Mouse (Mus musculus): ENCODE data around the gene Preb.

Gene Preb

GRCm38 (mm10) chr5:30909300-30909659, 50.9 kb downstream of the Preb start:
- ChIA-PET POLR2A (interaction anchor here in 3 of 4 experiments (0.5 to 30.7 kb wide), 15 partner anchors 1 to 145 kb away, joined by 3 to 838 read pairs (median 3); partner anchors contain the start of genes Agbl5 (in 3 of the 3), Cad (in 1 of the 3), Emilin1 (in 1 of the 3) and Khk (in 1 of the 3)), CTCF (no interaction called here)

- CTCF ChIA-PET = interaction anchor here in 1 of 4 experiments (1.2 to 4.3 kb wide), 3 partner anchors 7 to 20 kb away, joined by 6 to 15 read pairs (median 8); partner anchors contain the start of gene Agbl5
- POLR2A ChIA-PET = interaction anchor here in 3 of 4 experiments (0.5 to 30.7 kb wide), 29 partner anchors 2 to 586 kb away, joined by 3 to 838 read pairs (median 5); partner anchors contain the start of genes Agbl5 (in 3 of the 3), Preb (in 2 of the 3), Atraid (in 1 of the 3) and Cad (in 1 of the 3)
These were observed 51.5 kb downstream of the Preb start for GRCm38 (mm10) chr5:30908426-30909299.

GRCm38 (mm10) chr5:30907413-30908059, 52.6 kb downstream of the Preb start, which contains the start of gene Ost4:
Gene Ost4 (minus strand): TSS chr5:30907788.
- CTCF ChIA-PET = interaction anchor here (0.6 to 4.3 kb wide), 18 partner anchors 8 to 311 kb away, joined by 3 to 15 read pairs (median 3); partner anchors contain the start of genes Agbl5 (in 1 of the 4), Atraid (in 1 of the 4) and Slc5a6 (in 1 of the 4)

GRCm38 (mm10) chr5:30901860-30902259, 58.3 kb downstream of the Preb start:
- ChIA-PET POLR2A (interaction anchor here (0.9 to 30.7 kb wide), 16 partner anchors 4 to 58 kb away, joined by 3 to 838 read pairs (median 4); partner anchors contain the start of genes Agbl5 (in 3 of the 4), Emilin1 (in 1 of the 4), Khk (in 1 of the 4) and Ost4 (in 1 of the 4)), CTCF (interaction anchor here in 2 of 4 experiments (0.6 kb wide), 2 partner anchors 90 to 96 kb away, joined by 5 to 8 read pairs; no protein-coding TSS in a partner anchor)

More at GRCm38 (mm10) chr5:30907413-30908059, 52.6 kb downstream of the Preb start, which contains the start of gene Ost4:
- POLR2A ChIA-PET = interaction anchor here (0.5 to 30.7 kb wide), 57 partner anchors 3 to 752 kb away, joined by 3 to 838 read pairs (median 5); partner anchors contain the start of genes Agbl5 (in 4 of the 4), Atraid (in 3 of the 4), Khk (in 3 of the 4) and Slc5a6 (in 3 of the 4)

All from embryonic stem cell, embryonic (primary cell).